Mouse (Mus musculus) heart, embryonic 14.5 days (tissue): ENCODE data around the gene Ambra1. TPM values are rescaled to one million over a fixed set of nuclear protein-coding genes. Genes with fewer than 3 reads are reported as not detected.
A peak's percentile ranks its signal among the peaks of the same experiment; 100 is the strongest.
"Not testable (repeated sequence)": the region's sequence is repeated elsewhere in the genome, so short reads cannot be mapped to it uniquely, and the experiment has no call there.

Experiments used
- ATAC-seq: fragments of 200-750 bp; cut with Nextera tagmentation; 2 replicates; pipeline ENCODE4 v1.8.0; 2017; ENCODE audit warnings: low read depth, moderate TSS enrichment; ENCODE audit not compliant: insufficient number of reproducible peaks, insufficient read depth, low FRiP score
- H3K27ac ChIP-seq, 2 experiments: fragments of 200-500 bp in 1 of 2; fragments of 300-500 bp in 1 of 2; sonication (generic) in 1 of 2; replicated peaks in 1 of 2; 2 replicates each; pipeline ENCODE4 v1.5.1; 2012 to 2014; ENCODE audit warnings: low read depth in 2 of 2, low read length in 2 of 2, control low read depth in 1 of 2, mild to moderate bottlenecking in 1 of 2, mixed read lengths in 1 of 2; ENCODE audit not compliant: control insufficient read depth in 1 of 2, insufficient read depth in 1 of 2
- H3K27me3 ChIP-seq: fragments of 300-500 bp; sonication (generic); 2 replicates; pipeline ENCODE4 v1.6.1; 2014; ENCODE audit warnings: mild to moderate bottlenecking, low read length, control low read depth; ENCODE audit not compliant: control insufficient read depth, insufficient read depth
- H3K36me3 ChIP-seq: fragments of 300-500 bp; sonication (generic); 2 replicates; pipeline ENCODE4 v1.6.1; 2014; ENCODE audit warnings: mild to moderate bottlenecking, control low read depth, low read length, mixed read lengths; ENCODE audit not compliant: control insufficient read depth, insufficient read depth
- H3K4me1 ChIP-seq, 2 experiments: fragments of 200-500 bp in 1 of 2; fragments of 300-500 bp in 1 of 2; sonication (generic) in 1 of 2; 2 replicates each; pipeline ENCODE4 v1.6.1; 2012 to 2014; ENCODE audit warnings: low read length in 2 of 2, control low read depth in 1 of 2, mixed read lengths in 1 of 2; ENCODE audit not compliant: control insufficient read depth in 2 of 2, insufficient read depth in 2 of 2
- H3K4me2 ChIP-seq: fragments of 300-500 bp; sonication (generic); 2 replicates; pipeline ENCODE4 v1.6.1; 2014; ENCODE audit warnings: mild to moderate bottlenecking, low read length
- H3K4me3 ChIP-seq, 2 experiments: fragments of 200-500 bp in 1 of 2; fragments of 300-500 bp in 1 of 2; sonication (generic) in 1 of 2; 2 replicates each; pipeline ENCODE4 v1.5.1; 2012 to 2014; ENCODE audit warnings: low read length in 2 of 2, mild to moderate bottlenecking in 2 of 2, control low read depth in 1 of 2, low read depth in 1 of 2, moderate library complexity in 1 of 2; ENCODE audit not compliant: control insufficient read depth in 1 of 2, insufficient read depth in 1 of 2
- H3K9ac ChIP-seq: fragments of 300-500 bp; sonication (generic); 2 replicates; pipeline ENCODE4 v1.6.1; 2014; ENCODE audit warnings: mild to moderate bottlenecking, low read length
- H3K9me3 ChIP-seq: fragments of 300-500 bp; sonication (generic); 2 replicates; pipeline ENCODE4 v1.6.1; 2016; ENCODE audit warnings: low read length, control low read depth; ENCODE audit not compliant: control insufficient read depth
- WGBS: fragments of 180-500 bp; shearing (Covaris S2); extraction: QIAGEN DNeasy Blood & Tissue Kit; methylation state at CpG from one replicate; pipeline ENCODE4 v1.1.7; 2014; 5-methylcytosine and 5-hydroxymethylcytosine counted together
- polyA plus RNA-seq: library from polyadenylated mRNA; unstranded; fragments of >200 nt; fragmentation: Nextera tagmentation; extraction: Ambion mirVana; gene quantifications from 2 replicates; pipeline ENCODE4 v1.2.1, GENCODE M21; 2014

Gene Ambra1
- polyA plus RNA-seq, 1 experiment from 2014 or later: 10.5 TPM

DNA sequence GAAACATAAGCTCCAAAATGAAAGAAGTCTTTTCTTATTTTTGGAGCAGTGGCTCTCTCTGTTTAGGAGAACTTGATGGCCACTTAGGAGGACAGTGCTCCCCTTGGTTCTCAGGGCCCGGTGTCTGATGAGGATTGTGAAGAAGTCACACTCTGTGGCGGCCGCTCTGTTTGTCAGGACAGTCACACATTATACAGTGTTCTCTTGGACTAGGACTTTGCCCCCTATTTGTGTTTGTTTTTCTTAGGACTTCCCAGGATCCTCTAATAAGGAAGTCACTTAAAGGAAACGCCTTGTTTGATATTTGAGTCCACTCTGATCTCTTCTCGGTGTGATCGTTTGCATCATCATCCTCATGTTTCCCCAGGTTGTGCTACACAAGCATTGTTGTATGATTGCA, 11.7 kb upstream of the Ambra1 start:
- H3K9ac ChIP-seq: no peak overlapping the region
- H3K4me1 ChIP-seq: no peaks in the 10 kb centered on the region
- H3K36me3 ChIP-seq: peaks cover 31% of the 10 kb centered on the region
- 78% methylated on average over 6 of the region's 6 CpGs for WGBS
- H3K9me3 ChIP-seq: no peaks in the 10 kb centered on the region
- H3K4me2 ChIP-seq: no peak overlapping the region
- no peak overlapping the region for H3K27ac ChIP-seq
- no peak for ATAC-seq
- no peak overlapping the region for H3K4me3 ChIP-seq
- H3K27me3 ChIP-seq: no peaks in the 10 kb centered on the region

GRCm38 (mm10) chr2:91723382-91723781, 6.6 kb upstream of the Ambra1 start:
- Histone ChIP-seq H3K4me2 (no peak overlapping the region), H3K9ac (no peak overlapping the region), H3K4me3 (no peak overlapping the region), H3K36me3 (peaks cover 25% of the 10 kb centered on the region), H3K4me1 (no peaks in the 10 kb centered on the region), H3K27ac (no peak overlapping the region), H3K9me3 (no peaks in the 10 kb centered on the region), H3K27me3 (no peaks in the 10 kb centered on the region)
- no peak for ATAC-seq
- 48% methylated on average over 4 of the region's 4 CpGs for WGBS

- Histone ChIP-seq H3K4me3 (no peak overlapping the region), H3K36me3 (peaks cover 20% of the 10 kb centered on the region), H3K9me3 (no peaks in the 10 kb centered on the region), H3K4me2 (no peak overlapping the region), H3K27ac (no peak overlapping the region), H3K27me3 (no peaks in the 10 kb centered on the region), H3K9ac (no peak overlapping the region), H3K4me1 (no peaks in the 10 kb centered on the region)
- ATAC-seq: no peak
These were observed 6.0 kb upstream of the Ambra1 start for GRCm38 (mm10) chr2:91723951-91724350.

DNA sequence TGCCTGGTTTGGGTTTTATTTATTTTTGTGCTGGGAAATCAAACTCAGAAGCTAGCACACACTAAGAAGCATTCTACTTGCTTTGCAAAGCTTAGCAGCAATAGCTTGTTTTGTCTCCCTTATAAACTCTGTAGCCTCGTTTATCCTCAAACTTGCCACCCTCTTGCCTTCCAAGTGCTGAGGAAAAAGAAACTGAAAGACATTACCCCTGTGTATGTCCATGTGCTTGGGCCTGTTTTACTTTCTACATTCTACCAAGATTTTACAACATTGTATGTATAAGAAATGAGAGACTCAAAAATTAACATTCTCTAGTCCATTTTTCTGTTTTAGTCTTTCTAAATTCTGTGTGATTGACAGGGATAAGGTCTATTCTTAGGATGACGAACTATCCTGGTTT, 5.2 kb upstream of the Ambra1 start:
- Histone ChIP-seq H3K4me2 (no peak overlapping the region), H3K9me3 (no peaks in the 10 kb centered on the region), H3K4me1 (no peaks in the 10 kb centered on the region), H3K36me3 (peaks cover 14% of the 10 kb centered on the region), H3K27me3 (no peaks in the 10 kb centered on the region), H3K4me3 (no peak overlapping the region), H3K27ac (no peak overlapping the region), H3K9ac (no peak overlapping the region)
- WGBS: 54% methylated on average over 2 of the region's 2 CpGs
- no peak for ATAC-seq

GRCm38 (mm10) chr2:91725476-91725875, 4.5 kb upstream of the Ambra1 start:
- not testable (repeated sequence) for H3K4me3 ChIP-seq, ATAC-seq, H3K27ac ChIP-seq, H3K9ac ChIP-seq, H3K9me3 ChIP-seq, H3K36me3 ChIP-seq, H3K4me2 ChIP-seq, H3K4me1 ChIP-seq, H3K27me3 ChIP-seq
- 36% methylated on average over 4 of the region's 4 CpGs for WGBS

DNA sequence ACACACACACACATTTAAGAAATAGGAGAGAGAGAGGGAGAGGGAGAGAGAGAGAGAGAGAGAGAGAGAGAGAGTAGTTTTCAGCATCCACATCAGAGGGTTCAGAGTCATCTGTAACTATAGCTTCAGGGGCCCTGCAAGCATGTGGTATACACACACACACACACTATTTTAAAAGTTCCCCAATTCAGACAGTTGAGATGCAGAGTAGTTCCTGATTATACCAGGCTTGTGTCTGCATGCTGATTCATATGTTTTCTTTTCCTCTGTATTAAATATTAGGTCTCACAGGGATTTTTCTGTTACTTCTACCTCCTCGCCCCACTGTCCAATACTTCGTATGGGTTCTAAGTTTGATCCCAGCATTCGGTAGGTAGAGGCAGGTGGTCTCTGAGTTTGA, 2.9 kb upstream of the Ambra1 start:
- no peaks in the 10 kb centered on the region for H3K9me3 ChIP-seq
- ATAC-seq: no peak
- H3K4me3 ChIP-seq: no peak overlapping the region
- H3K9ac ChIP-seq: no peak overlapping the region
- H3K36me3 ChIP-seq: no peaks in the 10 kb centered on the region
- no peak overlapping the region for H3K4me2 ChIP-seq
- no peak overlapping the region for H3K27ac ChIP-seq
- no peaks in the 10 kb centered on the region for H3K4me1 ChIP-seq
- WGBS: 77% methylated on average over 3 of the region's 3 CpGs
- no peaks in the 10 kb centered on the region for H3K27me3 ChIP-seq

DNA sequence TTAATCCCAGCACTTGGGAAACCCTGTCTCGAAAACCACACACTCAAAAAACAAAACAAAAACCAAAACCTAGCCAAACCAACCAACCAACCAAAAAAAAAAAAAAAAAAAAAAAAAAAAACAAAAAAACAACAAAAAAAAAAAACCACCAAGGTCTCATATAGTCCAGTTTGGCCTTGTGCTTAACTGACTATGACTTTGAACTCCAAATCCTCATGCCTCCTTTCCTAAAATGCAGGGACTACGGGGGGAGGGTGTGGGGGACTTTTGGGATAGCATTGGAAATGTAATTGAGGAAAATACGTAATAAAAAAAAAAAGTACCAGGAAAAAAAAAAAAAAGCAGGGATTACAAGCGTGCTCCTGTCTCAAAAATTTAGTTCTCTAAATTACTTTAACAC, 363 bp upstream of the Ambra1 start:
- Histone ChIP-seq H3K4me2 (peak overlapping the region; percentile 72), H3K4me1 (no peaks in the 10 kb centered on the region), H3K4me3 (peak overlapping the region; percentile 94 to 99), H3K27ac (no peak overlapping the region), H3K27me3 (no peaks in the 10 kb centered on the region), H3K36me3 (no peaks in the 10 kb centered on the region), H3K9me3 (no peaks in the 10 kb centered on the region), H3K9ac (peak overlapping the region; percentile 94)
- WGBS: 17% methylated on average over 4 of the region's 4 CpGs
- no peak for ATAC-seq

GRCm38 (mm10) chr2:91735221-91735620, 5.3 kb downstream of the Ambra1 start:
- no peaks in the 10 kb centered on the region for H3K4me1 ChIP-seq
- H3K9ac ChIP-seq: no peak overlapping the region
- H3K4me2 ChIP-seq: no peak overlapping the region
- H3K27me3 ChIP-seq: no peaks in the 10 kb centered on the region
- no peak overlapping the region for H3K27ac ChIP-seq
- WGBS: 88% methylated on average over 5 of the region's 5 CpGs
- no peaks in the 10 kb centered on the region; the same call in 1 of the 2 replicates for H3K36me3 ChIP-seq
- no peak overlapping the region for H3K4me3 ChIP-seq
- no peak for ATAC-seq
- H3K9me3 ChIP-seq: no peaks in the 10 kb centered on the region
